Mouse (Mus musculus) MEL-GATA-1-ER (cell line): ENCODE data around the gene Kctd18.
"Not testable (repeated sequence)": the region's sequence is repeated elsewhere in the genome, so short reads cannot be mapped to it uniquely, and the experiment has no call there.

Experiments
- DNase-seq: peaks from one replicate; pipeline ENCODE4 v3.0.0-alpha.2; 2012; ENCODE audit warnings: low read depth; ENCODE audit errors: extremely low read depth

Kctd18 gene

GRCm38 (mm10) chr1:58018856-58019255 lies at the start of gene Kctd18:
TSS of gene Kctd18 (minus strand) at chr1:58018956.
- DNase-seq: no peak

DNA sequence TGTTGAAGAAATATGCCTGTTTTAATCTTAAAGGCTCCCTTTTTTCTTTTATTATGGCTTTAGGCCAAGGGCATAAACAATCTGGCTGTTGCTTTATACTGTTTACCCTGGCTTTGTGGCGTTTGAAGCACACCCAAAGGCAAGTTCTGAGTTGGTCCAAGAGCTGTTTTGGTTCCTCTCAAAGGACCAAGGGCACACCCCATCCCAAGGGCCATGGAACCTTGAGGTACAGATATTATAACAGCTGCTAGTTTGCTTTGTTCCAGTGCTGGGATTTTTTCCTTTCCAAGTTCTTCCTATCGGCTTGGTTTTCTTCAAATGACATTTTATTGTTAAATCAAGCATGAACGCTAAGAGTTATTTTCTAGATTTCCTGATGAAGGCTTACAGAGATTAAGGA lies 46.9 kb upstream of the Kctd18 start:
- no peak for DNase-seq

- DNase-seq: no peak
Measured at GRCm38 (mm10) chr1:58065151-58065550, 46.4 kb upstream of the Kctd18 start.

DNA sequence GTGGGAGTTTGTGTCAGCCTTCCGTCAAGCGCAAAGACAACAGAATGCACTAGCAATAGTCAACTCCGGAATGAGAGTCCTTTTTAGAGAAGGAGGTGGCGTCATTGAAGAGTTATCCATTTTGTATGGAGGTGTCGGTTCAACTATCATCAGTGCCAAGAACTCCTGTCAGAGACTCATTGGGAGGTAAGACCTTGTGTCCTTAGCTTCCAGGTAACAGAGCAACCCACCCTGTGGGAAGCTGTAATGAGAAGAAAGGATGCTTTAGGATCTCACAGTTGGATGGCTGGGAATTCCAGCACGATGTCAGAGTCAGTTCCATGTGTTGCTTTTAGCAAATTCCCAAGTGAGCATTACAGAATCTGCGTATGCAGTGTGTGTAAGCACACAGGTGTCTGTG lies 43.4 kb upstream of the Kctd18 start:
- no peak for DNase-seq

DNA sequence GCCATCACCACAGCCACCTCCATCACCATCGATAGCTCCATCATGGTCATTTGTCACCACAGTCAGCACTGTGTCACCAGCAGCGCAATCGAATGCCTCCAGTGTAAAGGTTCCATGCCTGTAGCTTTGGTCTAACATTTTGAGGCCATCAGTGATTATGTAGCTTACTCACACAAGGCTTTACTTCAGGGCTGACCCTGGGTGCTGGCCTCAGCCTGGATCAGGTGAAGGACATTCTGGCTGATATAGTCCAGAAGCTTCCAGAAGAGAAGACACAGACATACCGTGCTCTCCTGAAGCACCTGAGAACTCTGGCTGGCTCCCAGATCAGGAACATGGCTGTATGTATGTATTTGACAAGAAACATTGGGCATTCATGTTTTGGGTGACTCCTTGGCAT lies 40.1 kb upstream of the Kctd18 start:
- no peak for DNase-seq

GRCm38 (mm10) chr1:58056939-58057338 lies 38.2 kb upstream of the Kctd18 start:
- DNase-seq: no peak

GRCm38 (mm10) chr1:58056074-58056807 lies 37.5 kb upstream of the Kctd18 start:
- no peak for DNase-seq

DNA sequence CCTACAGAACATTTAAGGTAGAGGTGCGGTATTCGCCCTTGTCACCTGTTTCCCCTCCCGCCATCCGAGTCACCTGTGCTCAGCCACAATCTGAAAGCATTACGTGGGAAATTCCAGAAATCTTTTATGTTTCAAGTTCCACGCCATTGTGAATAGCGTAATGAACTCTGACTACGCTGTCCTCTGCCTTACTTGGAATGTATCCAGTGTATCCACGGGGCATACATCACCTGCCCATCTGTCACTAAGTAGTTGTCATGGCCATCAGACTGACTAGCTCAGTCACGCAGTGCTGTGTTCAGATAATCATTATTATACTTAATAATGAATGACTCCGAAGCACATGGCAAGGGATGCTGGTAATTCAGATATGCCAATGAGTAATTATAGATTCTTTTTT lies 36.8 kb upstream of the Kctd18 start:
- no peak for DNase-seq

DNA sequence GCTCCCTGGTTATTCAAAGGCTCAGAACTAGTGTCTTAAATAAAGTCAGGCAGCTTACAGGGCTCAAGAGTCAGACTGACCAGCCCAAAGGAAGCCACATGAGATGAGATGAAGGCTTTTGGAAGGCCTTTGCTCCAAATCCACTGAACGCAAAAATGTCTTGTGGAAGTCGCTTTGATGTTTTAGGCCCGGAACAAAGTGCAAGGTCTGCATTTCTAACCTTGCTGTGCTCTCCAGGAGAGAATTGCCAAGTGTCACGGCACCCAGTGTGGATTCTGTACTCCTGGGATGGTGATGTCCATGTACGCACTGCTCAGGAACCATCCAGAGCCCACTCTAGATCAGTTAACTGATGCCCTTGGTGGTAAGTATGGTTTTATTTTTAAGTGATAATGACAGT lies 30.4 kb upstream of the Kctd18 start:
- no peak for DNase-seq

DNA sequence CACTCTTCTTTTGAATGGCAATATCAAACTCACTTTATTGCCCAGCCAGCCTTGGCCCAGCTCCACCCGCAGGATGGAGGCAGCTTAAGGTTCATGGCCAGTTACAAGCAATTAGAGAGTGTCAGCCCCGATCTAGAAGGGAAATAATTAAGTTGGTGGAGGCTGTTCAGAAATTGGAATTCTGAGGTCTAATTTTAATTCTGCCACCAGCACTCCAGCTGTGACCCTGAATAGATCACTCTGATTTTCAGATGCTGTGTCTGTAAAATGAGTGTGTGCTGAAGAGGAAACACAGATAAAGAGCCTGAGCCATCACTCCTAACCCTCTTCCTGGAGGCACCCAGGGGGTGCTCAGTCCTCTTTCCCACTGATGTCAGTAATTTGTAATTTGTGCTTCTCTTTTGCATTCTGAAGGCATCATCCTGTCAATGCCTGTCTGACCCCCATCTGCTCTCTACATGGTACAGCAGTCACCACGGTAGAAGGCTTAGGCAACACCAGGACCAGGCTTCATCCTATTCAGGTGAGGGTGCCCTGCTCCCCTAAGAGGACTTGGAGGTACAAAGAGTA lies 28.1 kb upstream of the Kctd18 start:
- DNase-seq: no peak

GRCm38 (mm10) chr1:58045546-58045945 lies 26.8 kb upstream of the Kctd18 start:
- DNase-seq: no peak

GRCm38 (mm10) chr1:58045076-58045475 lies 26.3 kb upstream of the Kctd18 start:
- DNase-seq: no peak

- not testable (repeated sequence) for DNase-seq
Measured at GRCm38 (mm10) chr1:58037306-58037705, 18.6 kb upstream of the Kctd18 start.

DNA sequence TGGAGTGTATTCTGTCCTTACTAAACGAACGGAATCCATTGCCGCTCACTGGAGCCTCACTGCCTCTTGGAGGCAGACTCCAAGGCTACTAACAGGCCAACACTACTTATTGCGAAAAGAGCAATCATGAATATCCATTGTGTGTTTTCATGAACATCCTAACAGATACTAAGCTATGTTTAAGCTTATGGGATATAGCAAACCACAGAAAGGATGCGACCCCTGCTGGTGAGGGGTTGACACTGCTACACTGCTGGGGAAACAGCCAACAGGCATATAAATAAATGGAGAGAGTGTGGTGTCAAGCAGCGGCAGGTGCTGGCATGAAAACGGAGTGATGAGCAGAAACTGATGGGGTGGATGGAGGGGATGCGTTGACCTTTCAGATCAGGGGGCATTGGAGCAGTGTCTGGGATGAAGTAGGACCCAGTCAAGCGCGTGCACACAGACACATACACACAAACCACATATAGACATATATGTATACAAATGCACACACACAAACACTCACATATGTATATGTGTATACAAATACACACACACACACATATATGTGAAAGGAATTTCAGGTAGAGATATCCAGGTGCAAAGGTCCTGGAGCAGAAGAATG lies 12.5 kb upstream of the Kctd18 start:
- peak; percentile 88 for DNase-seq

DNA sequence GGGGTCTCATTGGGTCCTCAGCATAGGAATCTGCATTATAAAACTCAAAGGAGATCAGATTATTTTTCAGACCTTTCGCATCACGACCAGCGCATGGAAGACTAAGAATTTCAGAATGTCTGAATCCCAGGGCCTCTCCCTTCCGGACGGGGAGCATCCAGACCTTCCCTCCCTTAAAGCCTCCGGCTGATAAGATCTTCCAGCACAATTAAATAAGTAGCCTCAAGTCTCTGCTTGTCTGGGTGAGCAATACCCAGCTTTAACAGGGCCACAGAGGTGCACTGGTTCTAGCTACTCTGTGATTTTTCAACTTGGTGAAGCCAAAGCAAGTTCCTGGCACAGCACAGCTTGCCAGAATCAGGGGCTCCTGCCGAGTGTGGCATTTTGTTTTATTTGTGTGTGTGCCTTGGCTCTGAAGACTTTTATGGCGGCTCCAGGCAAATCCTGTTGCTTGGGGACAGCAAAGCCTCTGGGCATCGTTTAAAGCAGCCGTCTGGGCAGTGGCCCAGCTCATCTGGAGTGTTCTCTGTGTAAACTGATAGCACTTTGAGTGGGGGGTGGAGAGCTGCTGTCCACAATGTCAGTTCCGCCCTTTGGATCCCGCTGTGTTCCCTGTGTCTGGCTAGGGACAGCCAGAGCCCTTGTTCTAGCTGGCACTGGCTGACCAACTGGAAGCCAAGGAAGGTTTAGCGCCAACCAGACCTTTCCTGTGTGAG lies 11.6 kb upstream of the Kctd18 start:
- no peak for DNase-seq

GRCm38 (mm10) chr1:58029636-58030117 lies 10.9 kb upstream of the Kctd18 start, which contains the start of gene Aox1:
TSS of gene Aox1 (plus strand) at chr1:58029931.
- DNase-seq: peak; percentile 72

- DNase-seq: peak; percentile 41
Measured at GRCm38 (mm10) chr1:58027707-58028106, 9.0 kb upstream of the Kctd18 start.

GRCm38 (mm10) chr1:58006388-58006787 lies 12.4 kb downstream of the Kctd18 start:
- DNase-seq: not testable (repeated sequence)

- no peak for DNase-seq
Measured at GRCm38 (mm10) chr1:57998146-57998545, 20.6 kb downstream of the Kctd18 start.

GRCm38 (mm10) chr1:57996133-57996615 lies 22.6 kb downstream of the Kctd18 start:
- peak; percentile 43 for DNase-seq

GRCm38 (mm10) chr1:57995432-57996132 lies 23.2 kb downstream of the Kctd18 start, which contains the start of gene Sgo2a:
TSS of gene Sgo2a (plus strand) at chr1:57995971.
- DNase-seq: peak; percentile 92
